Mouse (Mus musculus) hindbrain, embryonic 12.5 days (tissue): ENCODE measurements around the gene Mrps23. TPM values are rescaled to one million over a fixed set of nuclear protein-coding genes. Genes with fewer than 3 reads are reported as not detected.

Experiments used
- ATAC-seq: fragments of 200-750 bp; cut with Nextera tagmentation; 2 replicates; pipeline ENCODE4 v1.8.0; 2017; ENCODE audit warnings: moderate TSS enrichment; ENCODE audit not compliant: low FRiP score
- H3K27ac ChIP-seq: fragments of 300-500 bp; sonication (generic); 2 replicates; pipeline ENCODE4 v1.5.1; 2016; ENCODE audit warnings: mild to moderate bottlenecking
- H3K27me3 ChIP-seq: fragments of 300-500 bp; sonication (generic); 2 replicates; pipeline ENCODE4 v1.6.1; 2016; ENCODE audit warnings: mild to moderate bottlenecking
- H3K36me3 ChIP-seq: fragments of 300-500 bp; sonication (generic); 2 replicates; pipeline ENCODE4 v1.6.1; 2016; ENCODE audit warnings: mild to moderate bottlenecking
- H3K4me1 ChIP-seq: fragments of 300-500 bp; sonication (generic); 2 replicates; pipeline ENCODE4 v1.6.1; 2016
- H3K4me2 ChIP-seq: fragments of 300-500 bp; sonication (generic); replicated peaks from 2 replicates; pipeline ENCODE4 v1.6.1; 2016; ENCODE audit warnings: mild to moderate bottlenecking
- H3K4me3 ChIP-seq: fragments of 300-500 bp; sonication (generic); 2 replicates; pipeline ENCODE4 v1.5.1; 2016; ENCODE audit warnings: mild to moderate bottlenecking
- H3K9ac ChIP-seq: fragments of 300-500 bp; sonication (generic); 2 replicates; pipeline ENCODE4 v1.6.1; 2016; ENCODE audit warnings: mild to moderate bottlenecking, moderate library complexity
- H3K9me3 ChIP-seq: fragments of 300-500 bp; sonication (generic); replicated peaks from 2 replicates; pipeline ENCODE4 v1.6.1; 2016; ENCODE audit warnings: mild to moderate bottlenecking
- WGBS: fragments of 180-500 bp; shearing (Covaris S2); methylation state at CpG from one replicate; pipeline ENCODE4 v1.1.7; 2016; 5-methylcytosine and 5-hydroxymethylcytosine counted together
- polyA plus RNA-seq: library from polyadenylated mRNA; unstranded; fragments of >200 nt; fragmentation: Nextera tagmentation; extraction: Ambion mirVana; gene quantifications from 2 replicates; pipeline ENCODE4 v1.2.1, GENCODE M21; 2016

Gene Mrps23
- polyA plus RNA-seq, 1 experiment from 2014 or later = 57.4 TPM

GRCm38 (mm10) chr11:88164801-88165377, 39.3 kb upstream of the Mrps23 start:
- Histone ChIP-seq H3K27ac (peak overlapping the region; percentile 48), H3K4me3 (no peak overlapping the region), H3K4me2 (no peak overlapping the region; the same call in 1 of the 2 replicates), H3K36me3 (no peaks in the 10 kb centered on the region), H3K4me1 (peaks cover 62% of the 10 kb centered on the region), H3K9me3 (no peaks in the 10 kb centered on the region), H3K27me3 (peaks cover 8% of the 10 kb centered on the region), H3K9ac (peak overlapping the region; percentile 18; the same call in 1 of the 2 replicates)
- WGBS = 49% methylated on average over 15 of the region's 15 CpGs
- no peak for ATAC-seq

GRCm38 (mm10) chr11:88165683-88166364, 38.4 kb upstream of the Mrps23 start:
- Histone ChIP-seq H3K27me3 (peaks cover 12% of the 10 kb centered on the region), H3K36me3 (no peaks in the 10 kb centered on the region), H3K4me3 (no peak overlapping the region), H3K4me2 (no peak overlapping the region), H3K9me3 (no peaks in the 10 kb centered on the region), H3K27ac (peak overlapping the region; percentile 40; the same call in 1 of the 2 replicates), H3K9ac (no peak overlapping the region), H3K4me1 (peaks cover 56% of the 10 kb centered on the region)
- no peak for ATAC-seq
- 71% methylated on average over 10 of the region's 10 CpGs for WGBS

DNA sequence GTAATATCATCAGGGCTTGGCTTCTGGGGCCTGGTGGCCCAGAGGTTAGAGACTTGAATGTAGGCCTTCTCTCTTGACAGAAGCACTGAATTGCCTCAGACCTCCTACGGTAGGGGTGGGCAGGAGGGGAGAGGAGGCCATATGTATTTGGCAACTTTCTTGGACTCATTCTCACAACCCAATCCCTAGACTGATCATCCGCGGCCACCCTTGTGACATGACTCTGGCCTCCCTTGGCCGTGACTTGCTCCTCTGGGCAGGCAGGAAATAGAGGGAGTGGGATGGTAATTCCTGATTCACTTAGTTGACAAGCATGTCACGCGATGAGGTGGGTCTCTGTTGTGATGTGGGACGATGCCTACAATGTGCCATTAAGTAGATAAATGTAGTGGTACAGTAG, 37.7 kb upstream of the Mrps23 start:
- Histone ChIP-seq H3K27me3 (peaks cover 12% of the 10 kb centered on the region), H3K27ac (no peak overlapping the region), H3K4me2 (no peak overlapping the region), H3K9ac (no peak overlapping the region), H3K4me3 (no peak overlapping the region), H3K36me3 (no peaks in the 10 kb centered on the region), H3K9me3 (no peaks in the 10 kb centered on the region), H3K4me1 (peaks cover 49% of the 10 kb centered on the region)
- no peak for ATAC-seq
- WGBS = 83% methylated on average over 7 of the region's 7 CpGs

DNA sequence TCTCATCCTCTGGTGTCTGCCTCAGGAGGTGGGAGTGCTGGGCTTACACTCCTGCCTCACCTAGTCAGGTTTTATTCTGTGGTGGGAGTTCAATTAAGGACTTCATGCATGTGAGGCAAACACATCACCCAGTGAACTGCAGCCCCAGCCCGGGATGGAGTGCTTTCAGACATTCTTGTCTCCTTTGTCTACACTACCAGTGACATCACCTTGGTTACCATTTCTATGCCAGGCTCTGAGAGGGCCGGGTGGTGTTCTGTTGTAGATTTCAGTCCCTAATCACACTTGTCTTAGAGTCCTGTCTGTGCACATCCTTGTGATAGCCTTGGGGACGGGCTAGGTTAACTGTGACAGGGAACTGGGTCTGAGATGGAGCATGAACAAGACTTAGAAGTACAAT, 35.6 kb upstream of the Mrps23 start:
- H3K9ac ChIP-seq = no peak overlapping the region
- ATAC-seq = no peak
- H3K27me3 ChIP-seq = peaks cover 12% of the 10 kb centered on the region
- WGBS = 29% methylated on average over 3 of the region's 3 CpGs
- no peaks in the 10 kb centered on the region for H3K9me3 ChIP-seq
- H3K4me3 ChIP-seq = no peak overlapping the region
- peaks cover 56% of the 10 kb centered on the region for H3K4me1 ChIP-seq
- H3K36me3 ChIP-seq = no peaks in the 10 kb centered on the region
- H3K4me2 ChIP-seq = no peak overlapping the region
- H3K27ac ChIP-seq = no peak overlapping the region

DNA sequence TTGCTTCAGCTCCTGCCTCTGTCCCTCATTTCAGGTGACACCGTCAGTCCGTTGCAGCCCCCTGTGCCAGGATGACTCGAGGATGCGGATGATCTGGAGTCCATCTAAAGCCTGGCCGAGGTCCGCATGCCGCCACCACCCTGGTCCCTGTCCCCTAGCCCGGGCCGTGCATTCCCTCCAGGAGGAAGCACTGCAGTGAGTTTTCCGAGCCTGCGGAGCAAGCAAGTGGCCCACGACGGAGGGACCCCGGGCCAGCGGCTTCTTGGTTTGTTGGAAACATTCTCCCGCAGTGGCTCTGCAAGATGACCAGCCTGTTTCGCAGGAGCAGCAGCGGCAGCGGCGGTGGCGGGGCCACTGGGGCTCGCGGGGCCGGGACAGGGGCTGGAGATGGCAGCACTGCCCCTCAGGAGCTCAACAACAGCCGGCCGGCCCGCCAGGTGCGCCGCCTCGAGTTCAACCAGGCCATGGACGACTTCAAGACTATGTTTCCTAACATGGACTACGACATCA, 34.6 kb upstream of the Mrps23 start:
- 21% methylated on average over 30 of the region's 32 CpGs for WGBS
- Histone ChIP-seq H3K4me2 (no peak overlapping the region), H3K9me3 (no peaks in the 10 kb centered on the region), H3K4me1 (peaks cover 55% of the 10 kb centered on the region), H3K27ac (no peak overlapping the region), H3K9ac (no peak overlapping the region), H3K36me3 (no peaks in the 10 kb centered on the region), H3K27me3 (peaks cover 12% of the 10 kb centered on the region), H3K4me3 (no peak overlapping the region)
- no peak for ATAC-seq

DNA sequence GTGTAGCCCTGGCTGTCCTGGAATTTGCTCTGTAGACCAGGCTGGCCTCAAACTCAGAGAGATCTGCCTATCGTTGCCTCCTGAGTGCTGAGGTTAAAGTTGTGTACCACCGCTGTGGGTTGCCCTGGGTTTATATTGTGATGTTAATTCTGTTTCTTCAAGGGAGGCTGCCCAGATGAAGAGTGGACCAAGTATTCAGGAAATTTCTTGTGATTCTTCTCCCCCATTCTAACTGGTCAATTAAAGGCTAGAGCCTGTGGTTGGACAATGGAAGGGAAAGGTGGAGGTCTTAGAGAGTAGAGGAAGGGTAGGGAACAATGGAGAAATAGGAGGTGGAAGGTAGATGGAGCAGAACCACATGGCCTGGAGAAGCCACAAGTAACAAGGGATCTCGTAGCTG, 33.6 kb upstream of the Mrps23 start:
- H3K4me3 ChIP-seq = no peak overlapping the region
- no peak overlapping the region for H3K27ac ChIP-seq
- no peak overlapping the region for H3K9ac ChIP-seq
- WGBS = 47% methylated on average over 3 of the region's 3 CpGs
- H3K36me3 ChIP-seq = no peaks in the 10 kb centered on the region
- H3K27me3 ChIP-seq = peaks cover 12% of the 10 kb centered on the region
- H3K9me3 ChIP-seq = no peaks in the 10 kb centered on the region
- ATAC-seq = no peak
- H3K4me2 ChIP-seq = no peak overlapping the region
- H3K4me1 ChIP-seq = peaks cover 46% of the 10 kb centered on the region

DNA sequence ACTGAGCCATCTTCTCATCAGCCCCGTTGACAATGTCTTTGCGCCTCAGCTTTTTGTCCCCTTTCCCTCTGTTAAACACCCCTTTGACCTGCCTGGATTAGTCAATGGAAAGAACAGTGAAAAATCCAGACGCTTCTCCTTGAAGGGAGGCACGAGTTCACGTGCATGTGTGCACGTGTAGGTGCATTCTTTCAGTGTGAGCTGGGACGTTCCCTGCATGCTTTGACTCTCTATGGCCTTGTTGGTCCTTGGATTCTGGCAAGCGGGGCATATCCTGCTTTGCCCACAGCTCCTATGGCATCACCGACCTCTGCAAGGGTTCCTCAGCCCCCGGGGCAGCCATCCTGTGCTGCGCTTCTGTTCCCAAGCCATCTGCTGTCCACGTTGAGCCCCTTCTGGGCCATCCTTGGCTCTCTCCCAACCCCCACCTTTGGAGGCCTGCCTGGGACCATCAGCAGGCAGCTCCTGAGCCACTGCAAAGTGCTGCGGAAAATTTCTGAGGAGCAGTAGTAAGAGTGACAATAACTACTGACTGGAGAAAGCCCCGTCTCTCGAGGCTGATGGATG, 32.2 kb upstream of the Mrps23 start:
- Histone ChIP-seq H3K27me3 (peaks cover 12% of the 10 kb centered on the region), H3K36me3 (peaks cover 2% of the 10 kb centered on the region; the same call in 1 of the 2 replicates), H3K4me3 (no peak overlapping the region), H3K27ac (peak overlapping the region; percentile 74; the same call in 1 of the 2 replicates), H3K4me1 (peaks cover 36% of the 10 kb centered on the region), H3K9me3 (no peaks in the 10 kb centered on the region), H3K4me2 (no peak overlapping the region), H3K9ac (no peak overlapping the region)
- ATAC-seq = no peak
- WGBS = 60% methylated on average over 15 of the region's 15 CpGs

GRCm38 (mm10) chr11:88172601-88173325, 31.4 kb upstream of the Mrps23 start:
- WGBS = 25% methylated on average over 10 of the region's 10 CpGs
- no peak overlapping the region for H3K4me3 ChIP-seq
- H3K9ac ChIP-seq = no peak overlapping the region
- peaks cover 10% of the 10 kb centered on the region; the same call in 1 of the 2 replicates for H3K36me3 ChIP-seq
- H3K27ac ChIP-seq = peak overlapping the region; percentile 74
- H3K27me3 ChIP-seq = peaks cover 12% of the 10 kb centered on the region
- peaks cover 43% of the 10 kb centered on the region for H3K4me1 ChIP-seq
- H3K4me2 ChIP-seq = no peak overlapping the region
- H3K9me3 ChIP-seq = no peaks in the 10 kb centered on the region
- peak; percentile 56; the same call in 1 of the 2 replicates for ATAC-seq

GRCm38 (mm10) chr11:88173386-88174025, 30.7 kb upstream of the Mrps23 start:
- Histone ChIP-seq H3K27me3 (peaks cover 12% of the 10 kb centered on the region), H3K4me1 (peaks cover 48% of the 10 kb centered on the region), H3K36me3 (peaks cover 10% of the 10 kb centered on the region; the same call in 1 of the 2 replicates), H3K27ac (peak overlapping the region; percentile 74), H3K9me3 (no peaks in the 10 kb centered on the region), H3K9ac (no peak overlapping the region), H3K4me3 (no peak overlapping the region), H3K4me2 (no peak overlapping the region)
- ATAC-seq = no peak
- WGBS = 20% methylated on average over 8 of the region's 9 CpGs

DNA sequence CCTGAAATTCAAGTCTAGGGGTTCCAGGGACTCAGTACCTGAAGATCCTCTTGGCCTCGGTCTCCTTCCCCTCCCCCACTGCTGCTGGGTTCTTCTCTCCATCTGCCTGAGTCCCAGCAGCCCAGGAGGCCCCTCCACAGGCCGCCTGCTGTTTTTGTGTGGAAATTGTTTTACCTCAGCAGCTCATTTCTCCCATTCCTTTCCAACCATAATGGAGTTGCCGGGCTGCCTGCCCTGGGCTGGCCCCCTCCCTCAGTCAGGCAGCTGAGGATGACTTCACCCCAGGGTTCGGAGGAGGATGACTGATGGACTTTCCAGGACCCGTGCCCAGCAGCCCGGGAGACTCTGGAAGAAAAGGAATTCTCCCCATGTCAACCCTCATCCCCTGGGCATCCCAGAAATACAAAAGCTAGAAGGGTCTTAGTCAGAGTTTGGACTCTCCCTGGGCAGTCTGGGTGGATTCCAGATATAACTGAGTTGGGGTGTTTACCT, 23.7 kb upstream of the Mrps23 start:
- Histone ChIP-seq H3K4me1 (peaks cover 42% of the 10 kb centered on the region), H3K36me3 (peaks cover 31% of the 10 kb centered on the region), H3K4me3 (no peak overlapping the region), H3K9me3 (no peaks in the 10 kb centered on the region), H3K27me3 (peaks cover 8% of the 10 kb centered on the region; the same call in 1 of the 2 replicates), H3K4me2 (peak overlapping the region; percentile 9), H3K9ac (no peak overlapping the region), H3K27ac (peak overlapping the region; percentile 81)
- 5% methylated on average over 6 of the region's 6 CpGs for WGBS
- peak; percentile 62 for ATAC-seq

- Histone ChIP-seq H3K36me3 (peaks cover 31% of the 10 kb centered on the region), H3K9ac (0 out of 2 replicates have a peak overlapping the region, but pooled peaks have one; percentile 23), H3K27me3 (peaks cover 8% of the 10 kb centered on the region; the same call in 1 of the 2 replicates), H3K9me3 (no peaks in the 10 kb centered on the region), H3K4me2 (peak overlapping the region; percentile 17; the same call in 1 of the 2 replicates), H3K27ac (peak overlapping the region; percentile 81), H3K4me3 (no peak overlapping the region), H3K4me1 (peaks cover 43% of the 10 kb centered on the region)
- WGBS = 12% methylated on average over 16 of the region's 16 CpGs
- ATAC-seq = peak; percentile 65
Measured at GRCm38 (mm10) chr11:88180959-88181619, 23.1 kb upstream of the Mrps23 start.
